Mouse (Mus musculus) megakaryocyte, embryonic 14.5 days (primary cell): ENCODE data around the gene Lzts2.

Experiments
- FLI1 ChIP-seq: IDR thresholded peaks from 2 replicates; pipeline ENCODE4 v1.6.1; 2012; ENCODE audit warnings: low read length, inconsistent platforms, mixed read lengths
- GATA1 ChIP-seq: IDR thresholded peaks from 3 replicates; pipeline ENCODE4 v1.6.1; 2012; ENCODE audit warnings: mixed read lengths, low read length, inconsistent platforms, borderline replicate concordance

DNA sequence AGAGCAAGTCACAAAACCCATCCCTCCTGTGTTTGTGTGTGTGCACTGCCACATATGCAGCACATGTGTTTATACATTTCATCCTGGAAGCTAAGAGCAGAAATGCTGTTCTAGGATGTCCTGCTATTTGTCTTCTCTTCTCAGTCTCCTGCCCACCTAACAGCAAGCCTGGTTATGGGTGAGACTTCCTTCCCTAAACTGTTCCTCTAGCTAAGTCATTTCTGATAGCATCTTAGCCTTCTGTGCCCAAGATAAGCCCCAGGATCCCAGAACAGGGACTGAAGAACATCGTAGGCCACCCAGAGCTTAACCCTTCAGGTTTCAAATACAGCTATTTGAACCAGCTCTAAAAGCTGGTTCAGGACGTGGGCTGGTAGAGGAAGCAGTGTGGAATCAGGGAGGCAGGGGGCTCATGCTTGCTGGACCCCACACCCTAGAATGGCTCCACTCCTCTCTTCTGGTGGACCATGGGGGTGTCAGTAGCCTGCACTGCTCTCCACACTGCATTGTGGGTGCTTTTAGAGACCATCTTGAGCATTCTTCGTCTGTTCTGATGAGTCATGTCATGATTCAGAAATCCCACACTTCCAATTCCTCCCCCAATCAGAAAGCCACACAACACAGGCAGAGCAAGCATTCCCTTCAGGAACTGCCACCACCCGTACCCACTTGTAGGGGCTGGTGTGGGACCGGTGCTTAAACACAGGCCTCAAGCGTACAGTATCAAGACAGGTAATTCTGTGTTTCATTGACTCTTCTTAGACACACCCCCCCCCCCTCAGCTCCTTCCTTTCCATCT, 40.9 kb downstream of the Lzts2 start:
- TF ChIP-seq GATA1 (no peak), FLI1 (no peak)
